In the genomic region with DNA sequence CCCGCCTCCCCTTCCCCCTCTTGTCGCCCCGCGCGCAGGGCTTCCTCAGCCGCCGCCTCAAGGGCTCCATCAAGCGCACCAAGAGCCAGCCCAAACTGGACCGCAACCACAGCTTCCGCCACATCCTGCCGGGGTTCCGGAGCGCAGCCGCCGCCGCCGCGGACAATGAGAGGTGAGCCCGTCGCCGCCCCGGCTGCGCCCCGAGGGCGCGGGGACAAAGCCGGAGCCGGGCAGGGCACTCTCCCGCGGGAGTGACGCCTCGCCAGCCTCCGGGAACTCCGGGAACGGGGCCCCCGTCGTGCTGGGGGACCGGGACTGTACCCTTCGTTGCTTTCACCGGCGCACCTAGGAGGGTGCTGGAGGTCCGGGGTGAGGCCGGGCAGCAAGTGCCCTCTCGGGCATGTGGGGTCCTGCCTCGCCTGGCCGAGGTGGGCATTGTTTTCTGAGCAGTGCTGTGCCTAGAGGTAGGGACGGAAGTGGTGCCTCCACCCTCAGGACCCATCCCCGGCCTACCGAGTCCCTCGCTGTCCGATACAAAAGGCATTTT, we compare ENCODE assay signal across 8 mouse cellular contexts.
DNase-seq lines count a peak whose midpoint lies in the region; ATAC-seq and TF ChIP-seq lines count a peak whose summit lies in the region.

No protein-coding gene starts in this region.

- H3K4me2 ChIP-seq in forebrain, postnatal 0 days (ENCODE audit: low read depth), result peak overlapping the region; percentile 87
- H3K4me2 ChIP-seq in hindbrain, embryonic 14.5 days (replicated peaks), result peak overlapping the region; percentile 90
- H3K4me2 ChIP-seq in limb, embryonic 12.5 days, result peak overlapping the region; percentile 90
- H3K4me2 ChIP-seq in midbrain, embryonic 12.5 days (replicated peaks), result peak overlapping the region; percentile 82

- peaks cover 13% of the 10 kb centered on the region for H3K4me1 ChIP-seq in forebrain, postnatal 0 days (ENCODE audit: insufficient read depth)
- H3K4me1 ChIP-seq in hindbrain, embryonic 14.5 days (replicated peaks; ENCODE audit: control insufficient read depth, insufficient read depth, low read length), result peaks cover 35% of the 10 kb centered on the region
- H3K4me1 ChIP-seq in limb, embryonic 12.5 days (replicated peaks), result peaks cover 70% of the 10 kb centered on the region
- H3K4me1 ChIP-seq in midbrain, embryonic 12.5 days, result peaks cover 36% of the 10 kb centered on the region

- peak; percentile 64 to 68 for DNase-seq in cerebellum, postnatal 10 days
- no peak for DNase-seq in cerebellum, adult 11 months
- DNase-seq in adrenal gland, adult 2 months, result peak; percentile 82
- DNase-seq in forebrain, postnatal 0 days, result peak; percentile 64
- peak; percentile 40 for DNase-seq in hindbrain, embryonic 14.5 days (ENCODE audit: low spot score)
- DNase-seq in splenic B cell, adult 2 months (ENCODE audit: low read depth, low spot score), result peak; percentile 83

- H3K36me3 ChIP-seq in forebrain, postnatal 0 days (ENCODE audit: insufficient read depth), result no peaks in the 10 kb centered on the region
- H3K36me3 ChIP-seq in hindbrain, embryonic 14.5 days (replicated peaks; ENCODE audit: control insufficient read depth, insufficient read depth), result no peaks in the 10 kb centered on the region
- 0 out of 2 replicates have a peak, but pooled peaks cover 7% of the 10 kb centered on the region for H3K36me3 ChIP-seq in limb, embryonic 12.5 days
- no peaks in the 10 kb centered on the region for H3K36me3 ChIP-seq in midbrain, embryonic 12.5 days
- H3K36me3 ChIP-seq in splenic B cell, adult 2 months (ENCODE audit: control insufficient read depth, insufficient read depth, low read length, poor library complexity, severe bottlenecking), result no peaks in the 10 kb centered on the region

- H3K9ac ChIP-seq in forebrain, postnatal 0 days, result peak overlapping the region; percentile 96
- peak overlapping the region; percentile 98 for H3K9ac ChIP-seq in hindbrain, embryonic 14.5 days
- peak overlapping the region; percentile 90 for H3K9ac ChIP-seq in limb, embryonic 12.5 days (replicated peaks)
- H3K9ac ChIP-seq in midbrain, embryonic 12.5 days (replicated peaks), result peak overlapping the region; percentile 94

- peak; percentile 46 for ATAC-seq in forebrain, postnatal 0 days
- peak; percentile 54 for ATAC-seq in hindbrain, embryonic 14.5 days (ENCODE audit: low FRiP score)
- ATAC-seq in limb, embryonic 12.5 days (ENCODE audit: insufficient number of reproducible peaks, insufficient read depth, low FRiP score, low TSS enrichment, low read depth), result peak; percentile 49
- peak; percentile 58 for ATAC-seq in midbrain, embryonic 12.5 days (ENCODE audit: low FRiP score, low read depth)

- H3K27me3 ChIP-seq in forebrain, postnatal 0 days (ENCODE audit: insufficient read depth, low read length), result no peaks in the 10 kb centered on the region
- H3K27me3 ChIP-seq in hindbrain, embryonic 14.5 days (ENCODE audit: control insufficient read depth, insufficient read depth, low read length), result no peaks in the 10 kb centered on the region
- H3K27me3 ChIP-seq in limb, embryonic 12.5 days, result no peaks in the 10 kb centered on the region
- H3K27me3 ChIP-seq in midbrain, embryonic 12.5 days, result no peaks in the 10 kb centered on the region
- H3K27me3 ChIP-seq in splenic B cell, adult 2 months (ENCODE audit: control insufficient read depth, insufficient read depth, low read length, poor library complexity, severe bottlenecking), result no peaks in the 10 kb centered on the region

- under 1% methylated on average over 44 of the region's 51 CpGs for WGBS in forebrain, postnatal 0 days
- under 1% methylated on average over 49 of the region's 51 CpGs for WGBS in hindbrain, embryonic 14.5 days
- under 1% methylated on average over 41 of the region's 51 CpGs for WGBS in limb, embryonic 12.5 days
- WGBS in midbrain, embryonic 12.5 days, result under 1% methylated on average over 44 of the region's 51 CpGs

- TF ChIP-seq CTCF in forebrain, postnatal 0 days (IDR thresholded peaks at IDR 0.05; ENCODE audit: low read depth), result no peak

- peak overlapping the region; percentile 87 for H3K27ac ChIP-seq in forebrain, postnatal 0 days (ENCODE audit: low read depth, low read length)
- H3K27ac ChIP-seq in hindbrain, embryonic 14.5 days, result peak overlapping the region; percentile 91
- peak overlapping the region; percentile 91 for H3K27ac ChIP-seq in limb, embryonic 12.5 days
- peak overlapping the region; percentile 90 for H3K27ac ChIP-seq in midbrain, embryonic 12.5 days (replicated peaks)

- peak overlapping the region; percentile 88 for H3K4me3 ChIP-seq in forebrain, postnatal 0 days (ENCODE audit: low read depth, low read length)
- peak overlapping the region; percentile 96 for H3K4me3 ChIP-seq in hindbrain, embryonic 14.5 days (replicated peaks; ENCODE audit: low read length)
- peak overlapping the region; percentile 88 for H3K4me3 ChIP-seq in limb, embryonic 12.5 days (replicated peaks)
- peak overlapping the region; percentile 91 for H3K4me3 ChIP-seq in midbrain, embryonic 12.5 days

- H3K9me3 ChIP-seq in forebrain, postnatal 0 days (ENCODE audit: low read length), result no peaks in the 10 kb centered on the region
- no peaks in the 10 kb centered on the region for H3K9me3 ChIP-seq in hindbrain, embryonic 14.5 days (ENCODE audit: control insufficient read depth, low read length)
- H3K9me3 ChIP-seq in limb, embryonic 12.5 days, result no peaks in the 10 kb centered on the region
- no peaks in the 10 kb centered on the region for H3K9me3 ChIP-seq in midbrain, embryonic 12.5 days
